Mouse (Mus musculus): Measurements from ENCODE around the gene Fcgrt.

DNA sequence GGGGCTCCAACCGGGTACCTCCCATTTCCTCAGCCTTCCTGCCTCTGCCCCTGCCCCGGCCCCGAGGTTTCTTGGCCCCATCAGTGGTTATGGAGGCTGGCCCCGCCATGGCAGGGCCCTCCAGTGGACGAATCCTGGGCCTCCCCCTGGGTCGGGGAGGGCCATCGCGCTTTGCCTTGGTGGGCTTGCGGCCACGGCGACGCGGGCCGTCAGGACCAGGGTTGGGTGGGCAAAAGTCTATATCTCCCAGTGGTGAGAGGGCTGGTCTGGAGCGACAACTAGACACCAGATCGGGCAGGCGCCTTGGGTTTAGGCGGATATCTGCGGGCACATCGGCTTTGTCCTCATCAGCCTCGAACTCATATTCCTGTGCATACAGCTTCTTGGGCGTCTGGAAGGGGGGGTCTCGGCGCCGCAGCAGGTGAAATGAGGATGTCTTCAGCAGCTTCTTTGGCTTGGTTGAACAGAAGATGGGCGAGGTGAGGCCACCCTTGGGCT lies 56.7 kb downstream of the Fcgrt start:
- no peak for TF ChIP-seq CTCF (IDR thresholded peaks at IDR 0.05)
- TF ChIP-seq EP300 (IDR thresholded peaks at IDR 0.05): no peak
